Mouse (Mus musculus): ENCODE measurements around the gene Gli3. TPM values are rescaled to one million over a fixed set of nuclear protein-coding genes. Genes with fewer than 3 reads are reported as not detected.
A peak's percentile ranks its signal among the peaks of the same experiment; 100 is the strongest.

Gli3 gene
- polyA plus RNA-seq, 1 experiment from 2014 or later: 4.8 TPM

DNA sequence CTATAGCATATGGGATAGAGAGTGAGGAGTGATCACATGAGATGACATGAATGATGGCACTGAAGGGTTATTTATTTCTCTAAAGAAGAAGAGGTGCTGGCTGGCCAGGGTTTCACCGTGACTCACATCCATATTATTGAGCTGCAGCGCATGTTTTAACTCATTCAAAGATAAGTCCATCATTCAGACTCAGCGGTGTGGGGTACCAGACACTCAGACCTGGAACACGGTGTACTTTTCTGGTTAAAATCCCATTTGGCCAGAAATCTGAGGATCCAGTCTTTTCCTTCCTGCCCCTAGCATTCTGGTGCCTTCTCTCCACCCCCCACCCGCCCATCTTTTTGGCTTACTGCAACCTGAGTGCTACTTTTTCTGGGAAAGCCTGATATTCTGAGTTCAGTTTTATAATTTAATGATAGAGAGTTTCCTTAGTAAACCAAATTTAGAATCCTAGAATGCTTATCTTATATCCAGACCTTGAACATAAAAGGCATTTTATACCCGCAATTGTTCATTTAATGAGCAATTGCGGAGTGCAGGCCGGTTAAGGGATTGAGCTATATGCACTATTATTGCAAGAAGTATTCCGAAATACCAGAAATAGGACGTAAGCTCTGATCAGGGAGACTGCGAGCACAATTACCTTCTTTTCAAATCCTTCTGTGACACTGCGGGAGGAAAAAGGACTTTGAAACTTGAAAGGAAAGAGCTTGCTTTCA is 80.3 kb downstream of the Gli3 start:
- Histone ChIP-seq H3K4me2 (no peak overlapping the region), H3K4me1 (replicated peaks) (peaks cover 62% of the 10 kb centered on the region), H3K9ac (no peak overlapping the region), H3K36me3 (no peaks in the 10 kb centered on the region), H3K4me3 (no peak overlapping the region), H3K27me3 (no peaks in the 10 kb centered on the region), H3K9me3 (no peaks in the 10 kb centered on the region), H3K27ac (replicated peaks) (peak overlapping the region; percentile 6; the same call in 1 of the 2 replicates)
- ATAC-seq (ENCODE audit: low read depth): no peak
- WGBS: 21% methylated on average over 12 of the region's 12 CpGs

DNA sequence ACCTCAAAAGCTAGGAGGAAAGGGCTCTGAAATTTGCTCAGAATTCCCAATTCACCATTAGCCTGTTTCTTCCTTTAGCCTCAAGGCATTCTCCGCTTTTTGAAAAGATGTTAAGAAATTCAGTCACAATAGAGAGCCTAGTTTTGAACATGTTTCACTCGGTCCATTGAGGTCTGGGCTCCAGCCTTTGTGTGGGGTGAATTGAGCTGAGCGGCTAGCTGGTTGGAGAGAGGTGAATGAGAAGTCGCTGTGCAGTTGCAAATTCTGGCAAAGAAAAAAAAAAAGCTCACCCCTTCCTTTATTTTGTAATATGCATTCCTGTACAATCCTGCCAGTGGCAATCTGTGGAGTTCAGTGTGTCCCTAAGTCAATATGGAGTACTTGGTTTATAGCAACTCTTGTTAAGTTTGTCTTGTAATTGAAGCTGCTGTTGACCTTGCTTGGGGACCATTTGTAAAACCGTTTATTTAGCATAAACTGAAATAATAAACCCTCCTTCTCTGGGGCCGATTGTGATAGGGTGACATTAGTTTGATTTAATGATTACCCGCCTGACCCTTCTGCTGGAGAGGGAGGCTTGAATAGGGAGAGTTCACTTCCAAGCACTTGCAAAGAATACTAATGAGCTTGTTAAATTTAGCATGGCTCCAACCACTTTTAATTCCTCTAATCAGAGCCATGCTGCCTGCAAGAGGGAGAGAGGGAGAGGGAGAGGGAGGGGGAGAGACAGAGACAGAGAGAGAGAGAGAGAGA is 81.0 kb downstream of the Gli3 start:
- Histone ChIP-seq H3K4me3 (no peak overlapping the region), H3K4me1 (replicated peaks) (peaks cover 61% of the 10 kb centered on the region), H3K4me2 (no peak overlapping the region), H3K27me3 (no peaks in the 10 kb centered on the region), H3K36me3 (no peaks in the 10 kb centered on the region), H3K9me3 (no peaks in the 10 kb centered on the region), H3K9ac (no peak overlapping the region), H3K27ac (replicated peaks) (peak overlapping the region; percentile 10; the same call in 1 of the 2 replicates)
- ATAC-seq (ENCODE audit: low read depth): peak; percentile 86
- WGBS: 8% methylated on average over 7 of the region's 7 CpGs

DNA sequence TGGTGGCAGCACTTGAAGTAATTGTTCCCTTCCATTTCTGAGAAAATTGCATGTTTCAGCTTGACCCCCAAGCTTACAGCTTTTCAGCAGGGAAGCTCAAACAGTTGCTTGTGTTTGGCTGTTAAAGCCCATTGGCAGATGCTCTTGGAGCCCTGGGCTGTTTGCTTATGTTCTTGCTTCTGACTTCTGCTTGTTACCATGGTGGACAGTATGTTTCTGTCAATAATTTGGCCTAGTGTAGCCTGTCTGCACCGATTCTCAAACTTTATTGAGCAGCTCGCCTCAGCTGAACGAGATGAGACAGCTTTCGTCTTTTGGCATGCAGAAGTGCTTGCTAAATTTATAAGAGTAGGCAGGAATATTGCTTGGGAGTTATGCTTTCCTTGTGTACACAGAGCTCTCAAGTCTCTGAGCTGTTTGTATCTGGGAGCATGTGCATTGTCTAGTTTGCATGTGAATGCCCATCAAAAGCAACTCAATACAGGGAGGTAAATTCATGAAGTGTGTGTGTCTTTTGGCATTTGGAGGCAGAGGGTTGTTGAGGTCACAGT is 82.4 kb downstream of the Gli3 start:
- 23% methylated on average over 4 of the region's 4 CpGs for WGBS
- ATAC-seq (ENCODE audit: low read depth): no peak
- H3K36me3 ChIP-seq: no peaks in the 10 kb centered on the region
- no peak overlapping the region for H3K4me2 ChIP-seq
- no peaks in the 10 kb centered on the region for H3K9me3 ChIP-seq
- no peaks in the 10 kb centered on the region for H3K27me3 ChIP-seq
- no peak overlapping the region for H3K4me3 ChIP-seq
- H3K27ac ChIP-seq (replicated peaks): 0 out of 2 replicates have a peak overlapping the region, but pooled peaks have one; percentile 10
- H3K9ac ChIP-seq: no peak overlapping the region
- H3K4me1 ChIP-seq (replicated peaks): peaks cover 74% of the 10 kb centered on the region

DNA sequence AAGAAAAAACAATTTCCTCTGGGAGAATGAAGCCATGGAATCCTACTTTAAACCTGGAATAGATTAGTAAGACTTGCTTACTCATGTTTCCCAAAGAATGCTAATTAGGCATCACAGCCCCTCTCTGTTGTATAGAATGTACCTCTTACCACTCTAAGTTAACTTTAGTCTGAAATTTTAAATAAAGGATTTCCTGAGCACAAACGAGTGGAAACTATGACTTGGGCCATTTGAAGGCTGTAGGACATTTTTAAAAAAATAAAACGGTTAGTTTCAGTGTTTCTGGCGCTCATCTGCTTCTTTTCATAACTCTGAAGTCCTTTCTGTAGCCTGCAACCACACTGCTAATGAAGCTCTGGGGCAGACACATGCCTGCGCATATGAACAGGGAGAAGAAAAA is 83.2 kb downstream of the Gli3 start:
- Histone ChIP-seq H3K27me3 (no peaks in the 10 kb centered on the region), H3K9me3 (no peaks in the 10 kb centered on the region), H3K4me1 (replicated peaks) (peaks cover 74% of the 10 kb centered on the region), H3K4me2 (no peak overlapping the region), H3K36me3 (no peaks in the 10 kb centered on the region), H3K27ac (replicated peaks) (no peak overlapping the region), H3K4me3 (no peak overlapping the region), H3K9ac (no peak overlapping the region)
- no peak for ATAC-seq (ENCODE audit: low read depth)
- 73% methylated on average over 4 of the region's 4 CpGs for WGBS

DNA sequence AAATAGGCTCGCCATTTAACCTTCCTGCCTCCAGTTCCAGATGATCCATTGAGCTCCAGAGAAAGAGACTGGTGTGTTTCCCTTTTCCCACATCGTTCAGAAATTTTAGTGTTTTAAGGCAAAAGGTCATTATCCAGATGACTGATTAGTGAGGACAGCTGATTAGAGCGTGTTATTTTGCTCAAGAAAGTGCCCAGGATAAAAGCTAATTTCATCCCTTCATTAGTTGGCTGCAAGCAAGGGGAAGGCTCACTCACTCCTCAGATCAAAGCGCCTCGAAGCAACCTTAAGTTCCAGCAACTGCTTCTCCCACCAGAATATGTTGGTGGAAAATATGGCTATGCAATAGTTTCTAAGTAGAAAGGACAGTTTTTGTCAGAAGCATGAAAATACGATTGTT is 86.4 kb downstream of the Gli3 start:
- Histone ChIP-seq H3K27ac (replicated peaks) (no peak overlapping the region), H3K9me3 (no peaks in the 10 kb centered on the region), H3K36me3 (no peaks in the 10 kb centered on the region), H3K9ac (no peak overlapping the region), H3K27me3 (no peaks in the 10 kb centered on the region), H3K4me2 (no peak overlapping the region), H3K4me1 (replicated peaks) (peaks cover 48% of the 10 kb centered on the region), H3K4me3 (no peak overlapping the region)
- 39% methylated on average over 6 of the region's 6 CpGs for WGBS
- no peak for ATAC-seq (ENCODE audit: low read depth)

DNA sequence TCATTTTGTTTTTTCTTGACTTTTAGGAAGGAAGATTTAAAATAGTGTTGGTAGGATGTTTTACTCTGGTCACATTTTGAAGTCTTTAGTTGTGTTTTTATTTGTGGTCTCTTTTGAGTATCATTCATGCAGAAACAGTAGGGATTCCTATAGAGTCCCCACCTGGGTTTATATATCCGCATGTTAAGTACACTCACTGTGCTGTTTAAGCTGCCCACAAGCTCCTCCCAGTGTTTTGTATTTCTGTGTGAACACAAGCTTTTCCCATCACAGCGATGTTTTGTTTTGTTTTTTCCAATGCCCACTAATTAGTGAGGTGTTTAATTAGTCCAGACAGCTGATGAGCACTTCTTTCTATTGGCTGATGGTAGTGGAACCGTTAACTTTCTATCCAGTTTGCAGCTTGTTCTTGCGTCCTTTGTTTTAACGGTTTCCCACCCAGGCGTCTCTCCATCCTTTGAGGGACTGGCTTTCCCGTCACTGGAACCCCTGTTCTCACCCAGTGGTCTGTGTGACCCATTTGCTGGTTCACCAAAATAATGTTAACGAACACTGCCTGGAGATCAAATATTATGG is 87.1 kb downstream of the Gli3 start:
- H3K27me3 ChIP-seq: no peaks in the 10 kb centered on the region
- H3K4me1 ChIP-seq (replicated peaks): peaks cover 42% of the 10 kb centered on the region
- no peak overlapping the region for H3K4me3 ChIP-seq
- H3K27ac ChIP-seq (replicated peaks): no peak overlapping the region
- no peaks in the 10 kb centered on the region for H3K9me3 ChIP-seq
- H3K4me2 ChIP-seq: no peak overlapping the region
- WGBS: 42% methylated on average over 8 of the region's 8 CpGs
- no peak for ATAC-seq (ENCODE audit: low read depth)
- H3K9ac ChIP-seq: no peak overlapping the region
- no peaks in the 10 kb centered on the region for H3K36me3 ChIP-seq

DNA sequence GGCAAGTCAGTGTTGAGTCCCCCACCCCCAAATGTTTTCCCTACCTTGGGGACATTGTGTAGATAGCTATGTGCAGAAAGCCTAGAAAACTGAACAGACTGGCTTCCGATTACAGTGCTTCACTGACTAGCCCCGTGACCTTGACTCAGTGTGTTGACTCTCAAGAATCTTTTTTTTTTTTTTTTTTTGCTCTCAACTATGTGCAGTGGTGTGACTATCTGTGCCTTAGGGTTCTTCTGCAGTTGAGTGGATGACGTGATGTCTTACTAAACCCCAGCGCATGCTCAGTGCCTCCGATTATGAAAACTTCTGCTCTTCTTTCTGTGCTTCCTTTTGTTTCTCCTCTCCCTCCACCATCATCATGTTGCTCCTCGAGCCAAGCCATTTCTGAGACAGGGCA is 87.7 kb downstream of the Gli3 start:
- H3K4me3 ChIP-seq: no peak overlapping the region
- H3K9me3 ChIP-seq: no peaks in the 10 kb centered on the region
- 66% methylated on average over 6 of the region's 6 CpGs for WGBS
- H3K9ac ChIP-seq: no peak overlapping the region
- H3K27me3 ChIP-seq: no peaks in the 10 kb centered on the region
- ATAC-seq (ENCODE audit: low read depth): no peak
- no peak overlapping the region for H3K4me2 ChIP-seq
- H3K36me3 ChIP-seq: no peaks in the 10 kb centered on the region
- H3K27ac ChIP-seq (replicated peaks): no peak overlapping the region
- peaks cover 35% of the 10 kb centered on the region for H3K4me1 ChIP-seq (replicated peaks)

DNA sequence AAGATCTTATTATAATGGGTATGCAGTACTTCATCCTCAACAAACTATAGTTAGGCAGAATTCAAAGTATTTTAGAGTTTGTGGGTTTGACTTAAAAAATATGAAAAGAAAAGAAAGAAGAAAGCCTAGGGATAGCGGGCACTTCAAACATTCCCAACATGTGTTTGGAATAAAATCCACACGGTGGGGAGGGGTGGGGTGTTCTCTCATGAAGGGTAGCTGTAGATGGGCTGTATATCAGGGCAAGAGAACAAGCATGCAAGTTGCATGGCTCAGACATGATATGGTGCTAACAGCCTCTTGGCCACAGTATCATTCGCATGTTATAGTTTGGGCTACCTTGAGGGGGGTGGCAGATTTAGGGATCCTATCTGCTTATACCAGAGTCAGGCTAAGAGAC is 89.0 kb downstream of the Gli3 start:
- ATAC-seq (ENCODE audit: low read depth): no peak
- Histone ChIP-seq H3K9me3 (no peaks in the 10 kb centered on the region), H3K4me1 (replicated peaks) (peaks cover 36% of the 10 kb centered on the region), H3K27me3 (no peaks in the 10 kb centered on the region), H3K4me3 (no peak overlapping the region), H3K36me3 (no peaks in the 10 kb centered on the region), H3K4me2 (no peak overlapping the region), H3K27ac (replicated peaks) (no peak overlapping the region), H3K9ac (no peak overlapping the region)
- WGBS: 84% methylated on average over 3 of the region's 3 CpGs

DNA sequence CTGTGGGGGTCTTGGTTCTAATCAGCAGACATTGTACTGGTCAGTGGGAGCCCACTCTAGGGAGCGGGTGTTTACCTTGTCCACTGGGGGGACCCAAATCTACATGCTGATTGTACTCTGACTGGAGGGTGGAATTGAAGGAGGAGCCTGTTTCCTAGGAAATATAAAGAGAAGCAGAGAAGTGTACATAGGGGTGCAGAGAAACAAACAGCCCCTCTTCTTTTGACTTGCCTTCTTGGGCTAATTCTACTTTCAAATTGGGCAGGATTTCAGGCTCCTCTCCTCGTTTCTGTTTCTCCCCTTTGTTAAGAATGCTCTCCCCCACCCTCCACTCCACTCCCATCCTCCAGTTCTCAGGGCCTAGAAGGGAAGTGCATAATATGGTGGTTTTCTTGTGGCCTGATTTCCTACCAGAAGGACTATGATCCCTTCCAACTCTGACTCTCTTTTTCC is 93.6 kb downstream of the Gli3 start:
- H3K4me3 ChIP-seq: no peak overlapping the region
- H3K27ac ChIP-seq (replicated peaks): peak overlapping the region; percentile 28; the same call in 1 of the 2 replicates
- no peaks in the 10 kb centered on the region for H3K27me3 ChIP-seq
- H3K4me1 ChIP-seq (replicated peaks): peaks cover 11% of the 10 kb centered on the region; the same call in 1 of the 2 replicates
- H3K9ac ChIP-seq: no peak overlapping the region
- no peaks in the 10 kb centered on the region for H3K9me3 ChIP-seq
- H3K36me3 ChIP-seq: no peaks in the 10 kb centered on the region
- 12% methylated on average over 2 of the region's 2 CpGs for WGBS
- ATAC-seq (ENCODE audit: low read depth): peak; percentile 88
- H3K4me2 ChIP-seq: no peak overlapping the region

DNA sequence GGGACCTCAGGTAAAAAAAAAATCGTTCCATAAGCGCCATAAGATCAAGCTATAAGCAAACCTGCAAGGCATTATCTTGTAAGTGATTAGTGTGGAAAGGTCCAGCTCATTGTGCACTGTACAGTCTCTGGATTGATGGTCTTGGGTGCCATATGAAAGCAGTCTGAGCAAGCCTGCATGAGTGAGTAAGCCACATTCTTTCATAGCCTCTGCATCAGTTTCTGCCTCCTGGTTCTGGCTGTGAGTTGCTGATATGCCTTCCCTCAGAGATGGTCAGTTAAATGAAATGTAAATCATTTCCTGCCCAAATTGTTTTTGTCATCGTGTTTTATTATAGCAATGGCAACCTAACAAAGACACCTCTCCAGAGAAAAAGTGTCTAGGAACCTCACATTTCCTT is 98.4 kb downstream of the Gli3 start:
- H3K9ac ChIP-seq: no peak overlapping the region
- peaks cover 6% of the 10 kb centered on the region; the same call in 1 of the 2 replicates for H3K4me1 ChIP-seq (replicated peaks)
- H3K36me3 ChIP-seq: no peaks in the 10 kb centered on the region
- ATAC-seq (ENCODE audit: low read depth): no peak
- H3K27ac ChIP-seq (replicated peaks): no peak overlapping the region
- WGBS: 88% methylated on average over 3 of the region's 3 CpGs
- H3K4me2 ChIP-seq: no peak overlapping the region
- H3K9me3 ChIP-seq: 0 out of 2 replicates have a peak, but pooled peaks cover 4% of the 10 kb centered on the region
- H3K4me3 ChIP-seq: no peak overlapping the region
- H3K27me3 ChIP-seq: no peaks in the 10 kb centered on the region

DNA sequence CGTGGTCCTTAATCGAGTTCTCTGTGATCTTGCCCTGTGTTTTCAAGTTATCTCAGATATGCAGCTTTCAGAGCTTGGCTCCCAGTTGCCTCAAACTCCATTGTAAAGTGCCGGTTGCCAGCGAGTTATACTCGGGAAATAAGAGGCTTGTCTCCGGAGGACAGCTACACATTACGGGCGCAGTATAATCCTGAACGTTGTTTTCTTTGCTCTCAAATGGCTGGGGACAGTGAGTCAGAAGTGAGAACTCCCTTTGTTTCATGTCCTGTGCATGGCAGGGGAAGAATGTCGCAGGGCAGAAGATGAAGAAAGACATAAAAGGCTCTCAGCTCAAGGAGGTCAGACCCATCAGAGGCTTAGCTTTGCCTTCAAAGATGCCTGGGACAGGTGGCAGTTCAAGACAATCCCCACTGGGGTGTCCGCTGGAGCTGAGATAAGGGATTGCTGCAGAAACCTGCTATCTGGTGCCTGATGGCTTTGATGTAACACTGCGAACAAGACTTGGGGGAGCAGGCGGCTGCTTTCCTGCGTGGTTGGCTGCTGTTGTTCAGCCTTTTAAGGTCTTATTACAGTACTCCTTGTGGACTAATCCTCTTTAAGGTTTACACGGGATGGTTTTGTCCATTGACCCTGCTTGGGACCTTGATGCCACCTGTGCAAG is 108.0 kb downstream of the Gli3 start:
- Histone ChIP-seq H3K4me3 (no peak overlapping the region), H3K4me1 (replicated peaks) (no peaks in the 10 kb centered on the region; the same call in 1 of the 2 replicates), H3K27me3 (no peaks in the 10 kb centered on the region), H3K36me3 (no peaks in the 10 kb centered on the region), H3K4me2 (peak overlapping the region; percentile 35), H3K27ac (replicated peaks) (no peak overlapping the region), H3K9me3 (0 out of 2 replicates have a peak, but pooled peaks cover under 1% of the 10 kb centered on the region), H3K9ac (peak overlapping the region; percentile 34; the same call in 1 of the 2 replicates)
- WGBS: 39% methylated on average over 15 of the region's 15 CpGs
- ATAC-seq (ENCODE audit: low read depth): peak; percentile 53; the same call in 1 of the 2 replicates

All from neural tube, embryonic 13.5 days (tissue).